Mouse (Mus musculus): ENCODE results near the gene Kctd17. TPM values are rescaled to one million over a fixed set of nuclear protein-coding genes. Genes with fewer than 3 reads are reported as not detected.

The Kctd17 gene
- total RNA-seq, 4 experiments from 2014 or later, result 80.2 to 106 (median 96.4) TPM

DNA sequence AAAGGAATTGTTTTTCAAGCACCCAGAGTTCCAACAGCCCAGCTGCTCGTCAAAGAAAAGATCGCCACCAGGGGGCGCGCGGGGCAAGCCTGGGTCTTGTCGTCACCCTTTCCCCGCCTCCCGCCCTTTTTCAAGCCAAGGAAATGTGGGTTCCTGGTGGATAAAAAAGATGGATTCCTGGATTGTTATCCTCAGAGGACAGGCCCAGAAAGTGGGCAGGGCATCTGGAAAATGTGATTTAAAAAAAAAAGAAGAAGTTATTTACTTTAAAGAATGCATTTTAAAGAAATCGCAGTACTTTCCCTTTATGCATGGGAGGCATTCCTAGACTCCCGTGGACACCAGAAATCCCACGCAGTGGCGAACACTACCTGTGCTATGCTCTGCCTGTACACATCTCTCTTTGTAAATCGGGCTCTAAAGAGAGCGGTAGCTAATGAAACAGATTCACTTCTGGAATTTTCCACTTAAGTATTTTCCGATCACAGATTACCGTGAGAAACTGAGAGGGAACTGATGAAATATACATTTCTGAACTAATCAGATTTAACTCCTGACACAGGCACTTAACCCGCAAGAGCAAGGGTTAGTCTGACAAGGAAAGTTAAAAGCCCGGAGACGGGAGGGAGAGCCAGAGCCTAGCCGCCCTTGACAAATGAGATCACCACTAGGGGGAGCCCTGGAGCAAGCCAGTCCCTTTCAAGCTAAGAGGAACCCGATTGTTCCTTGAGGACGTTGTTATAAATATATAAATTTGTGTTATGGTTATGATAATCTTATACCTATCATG is 19.6 kb downstream of the Kctd17 start:
- peak; percentile 90 for DNase-seq

DNA sequence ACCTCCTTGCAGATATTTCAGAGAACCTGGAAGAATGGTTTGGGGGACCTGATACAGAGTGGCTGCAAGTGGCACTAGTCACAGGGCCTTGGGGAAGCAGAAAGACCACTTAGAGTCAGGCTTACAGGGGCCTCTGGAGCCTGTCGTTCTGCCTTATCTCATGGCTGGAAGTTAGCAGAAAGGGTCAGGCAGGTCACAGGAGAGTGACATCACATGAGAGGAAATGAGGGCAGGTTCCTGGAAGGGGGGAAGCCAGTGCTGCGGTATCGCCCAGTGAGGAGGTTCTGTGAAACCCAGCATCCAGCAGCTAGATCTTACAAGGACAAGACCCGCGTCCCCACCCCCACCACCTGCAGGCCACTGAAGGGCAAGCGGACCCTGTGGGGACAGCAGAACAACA is 20.8 kb downstream of the Kctd17 start:
- no peak for DNase-seq

DNA sequence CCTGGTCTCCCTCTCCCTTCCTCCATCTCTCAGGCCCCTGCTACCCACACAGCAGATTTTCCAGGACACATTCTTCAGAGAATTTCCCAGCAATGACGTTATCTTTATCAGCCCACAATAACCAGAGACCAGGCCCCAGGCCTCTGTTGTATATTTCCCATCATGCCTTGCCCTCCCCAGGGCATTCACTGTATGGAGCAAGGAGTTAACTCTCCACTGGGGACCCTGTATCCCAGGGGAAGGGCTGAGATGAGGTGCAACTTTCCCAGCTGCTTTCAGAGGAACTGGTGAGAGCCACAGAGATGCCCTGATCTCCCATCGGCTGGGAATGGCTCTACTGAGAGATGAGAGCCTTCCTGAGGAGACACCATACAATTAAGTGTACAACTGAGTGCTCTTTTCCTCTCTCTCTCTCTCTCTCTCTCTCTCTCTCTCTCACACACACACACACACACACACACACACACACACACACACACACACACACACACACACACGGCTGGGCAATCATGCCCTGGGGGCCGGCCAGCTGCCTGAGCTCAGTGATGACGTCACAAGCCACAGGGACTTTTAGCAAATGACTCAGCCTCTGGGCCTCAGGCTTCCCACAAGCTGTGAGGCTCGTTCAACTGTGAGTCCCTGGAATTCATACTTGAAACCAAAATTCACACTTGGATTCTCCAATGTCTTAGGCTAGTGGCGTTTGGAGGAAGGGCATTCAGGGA is 21.5 kb downstream of the Kctd17 start:
- peak; percentile 75 for DNase-seq

DNA sequence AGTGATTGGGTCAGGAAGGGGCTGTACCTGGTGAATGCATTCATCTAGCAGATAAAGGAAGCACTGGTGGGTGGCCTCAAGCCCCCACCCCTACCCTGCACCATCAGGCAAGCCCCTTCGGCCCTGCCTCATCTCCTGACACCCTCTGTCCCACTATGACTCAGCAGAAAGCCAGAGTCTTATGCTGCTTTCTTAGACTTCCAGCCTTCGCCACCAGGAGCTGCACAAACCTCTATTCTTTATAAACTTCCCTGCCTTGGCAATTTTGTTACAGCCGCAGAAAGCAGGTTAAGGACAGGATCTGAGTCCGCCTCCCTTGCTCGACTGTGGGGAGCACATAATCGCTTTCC is 22.0 kb downstream of the Kctd17 start:
- no peak for DNase-seq

DNA sequence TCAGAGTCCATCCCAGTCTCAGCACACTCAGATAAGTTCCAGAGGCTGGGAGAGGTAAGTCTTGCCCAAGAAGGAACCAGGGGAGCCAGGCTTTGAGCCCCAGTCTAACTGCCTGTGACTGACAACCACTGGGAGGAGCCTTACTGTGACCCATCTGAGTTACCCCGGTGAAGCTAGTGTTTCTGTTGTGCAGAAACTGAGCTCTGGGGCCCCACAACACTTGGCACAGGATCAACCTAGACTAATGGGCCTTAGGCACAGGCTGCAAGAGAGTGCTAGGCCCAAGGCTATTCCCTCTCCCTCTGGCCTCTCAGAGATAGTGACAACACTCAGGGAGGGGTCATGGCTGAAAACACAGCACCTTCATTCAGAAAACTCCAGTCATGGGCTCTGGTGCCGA is 22.8 kb downstream of the Kctd17 start:
- DNase-seq, result no peak

DNA sequence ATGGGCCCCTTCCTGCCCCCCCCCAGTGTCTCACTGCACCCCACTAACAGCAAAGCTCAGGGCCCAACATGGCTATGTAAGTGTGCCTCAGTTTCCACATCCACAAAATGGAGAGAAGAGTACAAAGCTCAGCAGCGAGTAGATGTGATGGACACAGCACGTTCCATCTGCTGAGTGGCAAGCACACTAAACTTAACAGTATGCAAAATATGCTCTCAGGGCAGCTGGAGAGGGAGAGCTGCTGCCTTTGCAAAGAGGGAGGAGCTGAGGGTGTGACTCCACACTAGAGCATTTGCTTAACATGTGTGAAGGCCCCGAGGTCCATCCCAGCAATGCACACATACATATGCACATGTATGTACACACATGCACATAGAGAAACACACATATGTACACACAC is 24.6 kb downstream of the Kctd17 start:
- no peak for DNase-seq

DNA sequence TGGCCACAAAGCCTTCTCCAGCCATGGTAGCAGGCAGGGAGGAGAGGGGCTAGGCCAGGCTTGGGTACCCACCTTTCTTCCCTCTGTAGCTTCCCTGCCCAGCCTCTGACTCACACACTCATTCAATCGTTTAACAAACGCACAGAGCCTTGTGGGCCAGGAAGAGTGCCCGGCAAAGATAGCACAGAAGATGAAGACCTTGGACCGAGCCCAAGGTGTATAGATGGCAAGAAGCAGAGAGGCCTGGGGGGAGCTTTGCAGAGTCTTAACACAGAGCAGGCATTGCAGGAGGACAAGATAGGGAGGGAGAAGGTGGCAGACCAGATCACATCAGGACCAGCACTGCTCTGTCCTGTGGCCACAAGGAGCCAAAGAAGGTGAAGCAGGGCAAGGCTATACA is 26.8 kb downstream of the Kctd17 start:
- no peak for DNase-seq

DNA sequence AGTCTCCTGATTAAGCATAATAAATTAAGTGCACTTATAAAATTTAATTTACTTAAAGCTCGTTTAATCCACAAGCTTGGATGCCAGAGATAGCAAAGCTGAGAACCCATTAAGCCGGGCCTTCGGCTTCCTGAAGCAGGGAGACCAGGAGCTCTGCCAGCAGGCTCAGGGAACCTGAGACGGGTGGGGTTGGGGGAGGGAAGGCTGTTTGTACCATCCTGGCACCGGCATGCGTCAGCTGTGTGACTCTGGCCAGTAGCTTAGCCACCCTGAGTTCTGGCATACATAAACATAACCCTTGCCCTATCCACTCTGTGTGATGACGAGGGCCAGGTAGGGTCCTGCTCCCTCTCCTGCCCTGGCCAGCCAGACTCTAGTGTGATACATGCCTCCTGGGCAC is 27.7 kb downstream of the Kctd17 start:
- no peak for DNase-seq

DNA sequence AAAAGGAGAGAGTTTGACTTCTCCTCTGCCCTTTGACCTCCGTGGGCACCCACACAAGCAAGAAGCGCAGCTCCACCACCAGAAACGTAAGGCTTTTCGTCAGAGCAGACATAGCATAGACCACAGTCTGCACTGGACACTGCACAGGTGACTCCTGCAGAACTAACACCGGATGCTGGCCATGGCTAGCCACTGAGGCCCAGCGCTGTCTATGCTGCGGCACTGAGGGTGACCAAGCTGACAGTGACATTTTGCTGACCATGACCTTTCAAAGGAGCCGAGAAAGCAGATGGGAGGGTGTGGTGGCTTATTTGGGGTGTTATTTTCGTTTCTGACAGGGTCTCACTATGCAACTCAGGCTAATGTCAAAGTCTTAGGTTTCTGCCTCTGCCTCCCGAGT is 28.8 kb downstream of the Kctd17 start:
- no peak for DNase-seq

DNA sequence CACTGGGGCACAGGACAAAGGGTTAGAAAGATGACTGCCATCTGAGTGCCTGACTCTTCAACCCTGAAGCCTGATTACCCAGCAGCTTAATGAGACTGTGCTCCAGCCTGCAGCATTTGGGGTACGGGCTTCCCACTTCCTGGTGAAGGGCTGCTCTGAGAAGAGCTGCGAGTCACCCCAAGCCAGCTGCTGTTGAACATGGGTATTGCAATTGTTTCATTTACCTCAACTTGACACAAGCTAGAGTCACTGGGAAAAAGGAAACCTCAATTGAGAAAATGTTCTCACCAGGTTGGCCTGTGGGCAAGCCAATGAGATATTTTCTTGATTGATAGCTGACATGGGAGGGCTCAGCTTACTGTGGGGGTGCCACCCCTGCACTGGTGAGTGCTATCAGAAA is 34.6 kb downstream of the Kctd17 start:
- no peak for DNase-seq

DNA sequence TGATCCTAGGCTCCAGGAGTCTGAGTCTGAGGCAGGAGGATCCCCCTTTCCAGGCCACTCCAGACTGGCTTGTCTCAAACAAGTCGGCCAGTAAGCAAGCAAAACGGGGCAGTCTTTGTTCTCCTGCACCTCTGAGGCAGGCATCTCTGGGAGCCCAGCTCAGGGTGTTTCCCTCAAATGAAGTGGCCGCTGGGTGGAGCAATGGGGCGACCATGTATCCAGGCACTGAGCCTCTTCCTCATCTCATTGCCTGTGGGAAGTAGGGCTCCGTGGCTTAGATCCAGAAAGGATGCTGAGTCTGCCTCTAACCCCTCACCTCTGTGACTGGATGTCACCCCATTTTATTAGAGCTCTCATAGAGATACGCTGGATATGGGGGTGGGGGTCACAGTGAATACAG is 38.4 kb downstream of the Kctd17 start:
- DNase-seq, result no peak

DNA sequence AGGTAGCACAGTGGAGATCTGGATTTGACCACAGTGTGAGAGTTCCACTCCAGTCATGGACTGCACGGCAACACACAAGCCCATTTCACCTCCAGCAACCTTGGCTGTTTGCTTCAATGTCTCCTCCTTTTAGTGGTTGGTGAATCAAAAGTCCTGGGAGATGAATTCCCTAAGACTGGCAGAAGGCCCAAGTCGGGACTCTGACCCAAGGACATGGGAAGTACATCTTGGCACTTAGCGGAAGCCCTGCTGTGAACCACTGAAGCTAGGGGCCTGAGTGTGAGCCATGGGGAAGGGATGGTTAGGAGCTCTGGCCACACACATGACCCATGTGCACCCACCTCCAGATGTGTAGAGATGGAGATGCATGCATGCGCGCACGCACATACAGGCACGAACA is 39.2 kb downstream of the Kctd17 start:
- no peak for DNase-seq

DNA sequence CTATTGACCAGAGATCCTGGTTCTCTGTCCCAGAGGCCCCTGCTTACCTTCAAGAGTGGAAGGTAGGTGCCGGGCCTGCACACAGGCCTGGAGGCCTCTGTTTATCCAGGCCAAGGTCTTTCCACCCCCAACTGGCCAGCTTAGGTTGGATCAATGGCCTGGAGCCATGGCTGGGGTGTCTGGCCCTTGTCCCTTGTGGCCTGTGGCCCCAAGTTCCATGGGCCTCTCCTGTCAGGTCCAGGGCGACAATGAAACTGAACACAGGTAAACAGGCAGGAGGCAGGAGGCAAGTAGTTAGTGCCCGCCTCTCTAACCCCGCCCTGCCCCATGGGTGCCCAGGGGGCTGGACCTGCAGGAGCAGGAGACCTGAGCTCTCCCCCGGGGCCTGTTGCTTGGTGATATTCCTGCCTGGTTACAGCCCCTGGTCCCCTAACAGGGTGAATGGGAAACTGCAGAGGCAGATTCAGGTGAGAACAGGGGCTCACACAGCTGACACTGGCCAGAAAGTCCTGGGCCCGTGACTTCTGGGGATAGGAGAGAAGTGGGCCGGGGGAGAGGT is 40.1 kb downstream of the Kctd17 start, which contains the start of gene Tmprss6:
Gene Tmprss6 (minus strand): TSS at position 256 of the 559 bp plus-strand sequence.
- no peak for DNase-seq

DNA sequence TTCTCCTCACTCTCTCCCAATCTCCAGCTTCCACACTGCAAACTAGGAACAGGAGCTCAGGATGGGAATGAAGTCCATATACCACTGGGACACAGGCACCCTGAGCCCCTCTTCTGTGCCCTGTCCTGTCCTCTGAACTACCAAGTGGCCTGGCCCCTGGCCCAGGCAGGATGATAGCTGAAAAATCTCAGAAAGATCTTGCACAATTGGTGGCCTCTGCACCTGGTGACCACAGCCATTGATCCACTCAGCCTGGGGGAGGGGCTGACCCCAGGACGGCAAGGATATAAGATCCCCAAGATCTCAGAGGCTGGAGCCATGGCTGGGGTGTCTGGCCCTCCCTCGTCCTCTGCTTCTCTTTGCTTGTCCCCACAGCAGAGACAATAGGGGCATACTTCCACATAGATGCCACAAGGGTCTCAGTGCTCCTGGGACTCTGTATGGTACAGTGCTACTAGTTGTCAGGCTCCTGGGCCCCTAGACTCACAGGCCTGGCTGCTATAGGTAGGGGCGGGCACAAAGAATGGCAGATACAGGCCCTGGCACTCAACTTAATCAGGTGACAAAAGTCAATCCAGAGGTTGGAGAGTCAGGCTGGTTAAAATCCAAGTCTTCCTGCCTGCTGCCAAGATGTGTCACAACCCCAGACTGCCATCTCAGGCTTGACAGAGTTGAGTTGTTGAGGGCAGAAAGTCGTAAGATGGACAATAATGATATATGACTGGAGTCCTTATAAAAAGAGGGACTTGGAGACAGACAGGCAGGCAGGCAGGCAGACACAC is 42.3 kb downstream of the Kctd17 start:
- DNase-seq, result no peak

DNA sequence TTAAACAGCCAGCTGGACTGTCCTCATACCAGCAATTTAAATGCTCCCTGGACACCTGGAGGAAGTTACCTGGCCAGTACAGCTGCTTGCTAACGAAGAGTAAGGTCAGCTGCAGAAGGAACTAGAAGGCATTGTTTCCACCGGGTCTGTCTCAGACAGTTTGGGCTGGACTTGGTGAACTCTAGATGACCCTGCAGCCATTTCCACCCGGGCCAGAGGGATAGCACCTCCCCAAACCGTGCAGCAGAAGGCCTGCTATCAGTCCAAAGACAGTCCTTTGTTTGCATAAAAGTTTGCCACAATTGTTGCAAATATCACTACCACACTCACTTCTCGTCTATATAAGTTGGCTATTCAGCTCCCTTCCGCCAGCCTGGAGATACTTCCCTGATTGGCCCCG is 43.5 kb downstream of the Kctd17 start:
- DNase-seq, result no peak

DNA sequence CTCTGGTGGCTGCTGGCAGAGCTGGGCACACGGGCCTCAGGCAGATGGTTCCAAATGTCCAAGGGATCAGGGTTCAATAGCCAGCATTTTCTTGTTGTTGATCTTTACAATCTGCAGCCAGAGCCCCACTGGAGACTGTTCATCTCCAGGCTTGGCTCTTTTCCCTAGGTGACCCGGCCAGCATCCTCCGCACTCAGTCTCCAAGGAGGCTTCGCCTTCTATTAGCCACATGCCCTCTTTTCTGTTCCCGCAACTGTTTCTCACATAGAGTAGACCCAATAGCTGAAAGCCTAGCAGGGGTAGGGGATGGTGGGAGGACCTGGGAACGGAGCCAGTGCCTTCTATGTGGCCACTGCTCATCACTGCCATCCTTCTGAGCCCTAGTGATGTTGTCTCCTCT is 45.1 kb downstream of the Kctd17 start:
- DNase-seq, result no peak

DNA sequence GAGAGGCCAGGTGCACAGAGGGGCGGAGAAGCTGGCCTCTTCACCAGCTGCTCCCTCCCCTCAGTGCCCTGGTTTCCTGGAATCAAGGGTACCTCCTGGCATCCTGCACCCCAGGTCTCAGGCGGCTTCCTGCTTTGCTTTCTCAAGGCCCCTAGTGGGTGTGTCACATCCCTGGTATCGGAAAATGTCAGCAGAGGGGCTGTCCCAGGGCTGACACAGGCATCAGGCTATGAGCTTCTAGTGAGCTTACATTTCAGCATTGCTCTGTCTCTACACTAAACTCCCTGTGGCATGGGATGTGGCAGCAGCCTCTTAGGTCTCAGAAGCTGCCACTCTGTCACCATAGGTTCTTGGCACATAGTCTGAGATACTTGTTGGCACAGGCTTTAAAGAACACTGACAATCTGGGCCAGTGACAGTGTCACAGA is 47.3 kb downstream of the Kctd17 start:
- DNase-seq, result no peak

DNA sequence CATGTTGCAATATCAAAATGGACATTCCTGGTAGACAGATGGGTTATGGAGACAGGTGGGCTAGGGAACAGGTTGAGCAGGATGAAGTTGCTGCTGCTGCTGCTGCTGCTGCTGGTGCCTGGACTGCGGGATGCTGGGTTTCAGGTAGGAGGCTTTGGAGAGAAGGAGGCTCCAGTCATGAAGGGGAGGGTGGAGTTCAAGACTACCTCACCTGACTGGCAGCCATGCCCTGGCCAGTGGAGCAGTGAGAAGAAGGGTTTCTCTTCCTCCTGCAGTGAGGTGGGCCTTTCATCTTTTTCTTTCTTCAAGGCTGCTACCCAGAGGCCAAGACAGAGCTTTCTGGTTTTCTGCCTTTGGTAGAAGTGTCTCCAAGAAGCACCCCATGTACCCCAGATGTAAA is 48.5 kb downstream of the Kctd17 start:
- DNase-seq, result no peak

DNA sequence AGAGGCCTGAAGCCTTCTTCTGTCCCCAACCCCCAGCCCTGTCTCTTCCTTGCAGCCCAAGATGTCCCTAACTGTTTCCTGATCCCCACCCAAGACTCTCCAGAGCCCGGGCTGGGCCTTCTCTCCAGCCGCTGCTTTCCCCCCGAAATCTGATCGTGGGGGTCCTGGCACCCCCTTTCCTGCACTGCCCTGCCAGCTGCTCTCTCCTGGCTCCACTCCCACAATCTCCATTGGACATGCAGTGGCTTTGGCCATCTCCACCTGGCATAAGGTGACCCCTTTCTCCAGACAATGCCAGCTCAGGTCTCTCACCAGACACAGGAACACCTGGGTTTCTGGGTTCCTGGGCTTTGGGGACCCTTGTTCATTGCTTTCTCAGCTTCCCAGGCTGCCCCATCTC is 49.7 kb downstream of the Kctd17 start:
- DNase-seq, result no peak

DNA sequence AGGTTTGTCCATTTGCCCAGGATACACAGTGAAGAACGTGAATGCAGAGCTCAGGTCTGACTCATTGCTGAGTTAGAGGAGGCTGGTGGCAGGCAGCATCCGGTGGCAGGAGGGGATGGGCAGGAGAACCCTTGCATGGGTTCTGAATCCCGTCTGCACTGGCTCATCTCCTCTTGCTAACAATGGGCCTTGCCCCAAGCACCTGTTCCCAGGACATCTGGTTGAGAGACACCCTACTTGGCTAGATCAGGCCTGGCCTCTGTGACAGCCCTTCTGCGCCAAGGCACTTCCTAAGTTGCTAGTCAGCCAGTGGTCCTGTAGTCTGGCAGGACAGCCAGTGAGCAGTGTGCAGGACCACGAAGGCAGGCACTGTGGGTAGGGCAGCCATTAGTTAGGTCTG is 51.1 kb downstream of the Kctd17 start:
- DNase-seq, result no peak

DNA sequence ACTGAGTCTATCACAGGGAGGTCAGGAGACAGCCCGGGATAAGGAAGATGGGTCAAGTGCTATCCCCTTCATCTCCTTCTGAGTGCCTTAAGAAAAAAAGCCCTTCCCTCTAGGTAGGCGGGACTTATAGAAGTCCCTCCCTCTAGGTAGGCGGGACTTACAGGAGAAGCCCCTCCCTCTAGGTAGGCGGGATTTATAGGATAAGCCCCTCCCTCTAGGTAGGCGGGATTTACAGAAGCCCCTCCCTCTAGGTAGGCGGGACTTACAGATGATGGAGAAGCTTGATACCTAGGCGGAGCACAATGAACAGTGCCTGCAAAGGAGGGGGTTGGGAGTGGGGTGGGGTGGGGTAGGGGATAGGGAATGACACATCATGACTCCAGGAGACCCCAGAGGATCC is 51.7 kb downstream of the Kctd17 start:
- DNase-seq, result no peak

DNA sequence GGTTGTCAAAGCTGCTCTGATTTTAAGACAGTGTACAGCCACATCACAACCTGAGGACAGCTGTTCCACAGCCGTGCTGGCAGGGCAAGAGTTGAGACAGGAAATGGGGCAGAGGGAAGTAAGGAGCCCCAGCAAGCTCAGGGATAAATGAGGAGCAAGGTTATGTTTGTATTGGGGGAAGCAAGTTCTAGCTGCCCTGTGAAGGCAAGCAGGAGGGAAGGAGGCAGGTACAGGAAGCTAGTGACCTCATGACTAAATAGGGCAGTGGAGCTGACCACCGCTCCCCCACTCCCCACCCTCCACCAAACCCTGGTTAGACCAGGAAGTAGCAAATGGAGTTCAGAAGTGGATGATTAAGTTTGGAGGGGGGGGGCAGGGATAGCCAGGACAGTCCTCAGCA is 52.6 kb downstream of the Kctd17 start:
- no peak for DNase-seq

DNA sequence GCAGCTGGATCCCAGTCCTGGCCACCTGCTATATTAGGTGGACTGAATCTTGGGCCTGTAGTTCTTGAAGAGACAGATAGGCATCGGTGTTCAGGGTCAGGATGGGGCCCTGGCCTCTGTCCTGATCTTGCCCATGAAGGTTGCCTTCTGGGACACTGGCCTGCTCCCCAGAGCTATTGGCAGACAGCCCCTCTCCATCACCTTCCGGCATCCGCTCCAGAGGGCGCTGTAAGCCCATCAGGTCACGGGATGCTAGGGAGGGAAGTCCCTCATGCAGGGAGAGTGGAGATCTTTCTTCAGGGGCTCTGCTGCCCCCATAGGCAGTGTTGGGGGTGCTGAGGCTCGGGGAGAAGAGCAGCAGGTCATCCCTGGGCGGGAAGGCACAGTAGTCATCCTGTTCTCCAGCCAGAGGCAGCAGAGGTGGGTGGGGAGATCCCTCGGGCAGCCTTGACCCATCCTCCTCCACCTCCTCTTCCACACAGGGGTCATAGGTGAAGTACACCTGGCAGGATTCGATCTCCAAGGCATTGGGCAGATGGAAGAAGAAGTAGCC is 53.2 kb downstream of the Kctd17 start:
- DNase-seq, result no peak

Measured in adrenal gland, adult 8-10 months (tissue).